Mouse (Mus musculus) cerebellum, adult 11 months (tissue): Measurements from ENCODE around the gene Mydgf.

ENCODE experiments used
- DNase-seq: peaks from one replicate; pipeline ENCODE4 v3.0.0; 2022

The Mydgf gene

DNA sequence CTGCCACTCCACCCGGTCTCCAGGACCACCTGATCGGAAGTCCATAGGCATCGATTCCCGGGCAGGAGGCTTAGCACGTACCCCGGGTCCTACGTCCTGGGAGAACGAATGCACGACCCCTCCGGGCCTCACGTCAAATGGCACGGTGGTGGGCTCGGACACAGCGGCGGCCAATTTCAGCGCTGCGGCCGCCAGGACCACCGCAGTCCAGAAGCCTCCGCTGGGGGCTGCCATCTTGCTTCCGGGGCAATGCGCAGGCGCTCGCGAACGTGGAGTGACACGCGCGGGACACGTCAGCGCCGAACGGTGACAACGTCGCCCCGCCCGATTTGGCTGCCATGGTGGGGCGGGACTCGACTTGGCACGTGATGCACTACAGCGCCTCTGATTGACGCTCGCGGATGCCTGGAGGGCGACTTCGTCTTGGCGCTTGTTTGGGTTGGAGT, at the start of gene Mydgf:
Mydgf (minus strand) TSS at position 263 of the 446 bp plus-strand sequence.
- DNase-seq: peak; percentile 92

DNA sequence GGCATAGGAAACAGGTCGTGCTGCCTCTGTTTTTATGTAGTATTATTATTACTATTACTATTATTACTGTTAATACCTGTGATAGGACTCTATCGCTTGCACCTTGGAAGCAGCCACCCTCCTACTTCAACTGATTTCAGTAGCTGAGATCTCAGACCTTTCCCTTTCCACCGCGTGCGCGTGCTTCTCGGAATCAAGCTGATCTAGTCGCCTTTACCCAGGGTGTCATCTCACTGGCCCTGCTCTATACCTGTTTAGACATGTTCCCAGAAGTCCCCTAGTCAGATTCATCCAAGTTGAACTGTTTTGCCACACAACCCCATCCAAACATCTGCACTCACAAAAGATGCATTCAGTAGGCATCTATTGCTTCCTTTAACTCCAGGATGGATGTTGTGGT, 49.7 kb upstream of the Mydgf start:
- DNase-seq: peak; percentile 34

DNA sequence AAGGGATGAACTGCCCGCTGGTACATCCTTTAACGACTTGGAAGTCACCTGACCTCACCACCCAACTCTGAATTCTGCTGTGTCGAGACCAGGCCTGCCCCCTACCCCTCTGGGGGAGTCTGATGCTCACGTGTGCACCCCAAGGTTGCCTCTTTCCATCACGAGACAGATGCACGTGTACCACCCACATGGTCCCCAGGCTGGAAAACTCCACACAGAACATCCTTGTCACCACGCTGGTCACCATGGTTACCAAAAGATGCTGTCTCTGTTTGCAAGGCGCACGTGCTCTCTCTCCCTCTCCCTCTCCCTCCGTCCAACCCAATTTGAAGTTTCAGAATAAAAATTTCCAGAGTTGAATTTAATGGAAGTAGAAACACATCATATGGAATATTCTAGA, 46.2 kb upstream of the Mydgf start:
- DNase-seq: no peak

DNA sequence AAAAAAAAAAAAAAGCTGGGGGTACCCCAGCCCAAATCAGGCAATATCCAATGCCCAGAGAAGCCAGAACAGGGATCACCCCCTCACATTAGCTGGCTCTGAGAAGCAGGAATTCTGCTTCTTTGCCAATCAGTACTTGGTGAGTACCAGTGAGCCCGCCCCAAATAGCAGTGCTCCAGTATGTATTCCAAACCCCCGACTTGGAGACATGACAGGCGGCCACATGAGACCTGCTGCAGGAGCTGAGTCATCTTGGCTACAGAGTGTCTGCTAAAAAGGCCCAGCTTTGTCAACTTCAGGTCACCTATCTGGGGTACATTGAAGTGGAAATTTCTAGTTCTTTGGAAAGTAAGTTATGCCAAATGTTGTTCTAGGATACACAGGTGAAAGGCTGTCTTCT, 42.8 kb upstream of the Mydgf start:
- no peak for DNase-seq

DNA sequence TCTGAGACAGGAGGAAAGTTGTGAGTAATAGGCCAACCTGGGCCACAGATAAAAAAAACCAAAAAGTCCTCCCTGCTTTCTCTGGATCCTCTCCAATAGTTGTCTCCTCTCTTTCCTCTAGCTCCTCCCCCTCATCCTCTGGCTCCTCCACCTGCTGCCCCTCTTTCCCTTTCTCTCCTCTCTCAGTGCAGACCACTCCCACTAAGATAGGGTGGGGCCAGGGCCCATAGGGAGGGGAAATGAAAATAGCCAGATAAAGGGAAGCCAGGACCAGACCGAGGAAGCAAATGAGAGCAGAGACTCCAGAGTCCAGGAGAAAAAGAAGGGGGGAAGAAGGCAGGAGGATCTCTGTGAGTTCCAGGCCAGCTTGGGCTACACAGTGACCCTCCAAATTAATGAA, 41.2 kb upstream of the Mydgf start:
- no peak for DNase-seq

DNA sequence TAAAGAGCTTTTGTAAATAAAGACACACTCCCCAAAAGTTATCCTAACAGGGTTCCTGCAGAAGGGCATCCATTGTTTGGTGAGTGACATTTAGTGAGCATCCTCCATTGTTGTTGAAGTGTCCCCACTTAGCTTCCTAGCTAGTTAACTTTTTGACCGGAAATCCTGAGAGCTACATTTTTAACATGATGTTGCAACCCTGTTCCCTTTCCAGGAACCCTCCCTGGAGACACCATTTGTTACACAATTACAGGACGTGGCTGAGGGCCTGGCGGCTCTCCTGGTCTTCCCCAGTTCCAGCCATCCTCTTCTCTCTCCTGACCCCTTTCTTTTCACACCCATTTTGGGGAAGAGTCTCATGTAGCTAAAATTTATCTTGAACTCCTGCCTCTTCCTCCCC, 36.1 kb upstream of the Mydgf start:
- no peak for DNase-seq

DNA sequence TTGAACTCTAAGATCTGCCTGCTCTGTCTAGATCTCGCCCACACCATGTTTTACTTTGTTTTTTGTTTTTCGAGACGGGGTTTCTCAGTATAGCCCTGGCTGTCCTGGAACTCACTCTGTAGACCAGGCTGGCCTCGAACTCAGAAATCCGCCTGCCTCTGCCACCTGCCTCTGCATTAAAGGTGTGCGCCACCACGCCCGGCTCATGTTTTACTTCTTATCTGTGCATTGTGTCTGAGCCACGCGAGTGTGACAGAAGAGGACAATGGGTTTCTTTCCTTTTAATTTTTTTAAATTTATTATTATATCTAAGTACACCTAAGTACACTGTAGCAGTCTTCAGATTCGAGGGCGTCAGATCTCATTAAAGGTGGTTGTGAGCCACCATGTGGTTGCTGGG, 35.5 kb upstream of the Mydgf start:
- no peak for DNase-seq

DNA sequence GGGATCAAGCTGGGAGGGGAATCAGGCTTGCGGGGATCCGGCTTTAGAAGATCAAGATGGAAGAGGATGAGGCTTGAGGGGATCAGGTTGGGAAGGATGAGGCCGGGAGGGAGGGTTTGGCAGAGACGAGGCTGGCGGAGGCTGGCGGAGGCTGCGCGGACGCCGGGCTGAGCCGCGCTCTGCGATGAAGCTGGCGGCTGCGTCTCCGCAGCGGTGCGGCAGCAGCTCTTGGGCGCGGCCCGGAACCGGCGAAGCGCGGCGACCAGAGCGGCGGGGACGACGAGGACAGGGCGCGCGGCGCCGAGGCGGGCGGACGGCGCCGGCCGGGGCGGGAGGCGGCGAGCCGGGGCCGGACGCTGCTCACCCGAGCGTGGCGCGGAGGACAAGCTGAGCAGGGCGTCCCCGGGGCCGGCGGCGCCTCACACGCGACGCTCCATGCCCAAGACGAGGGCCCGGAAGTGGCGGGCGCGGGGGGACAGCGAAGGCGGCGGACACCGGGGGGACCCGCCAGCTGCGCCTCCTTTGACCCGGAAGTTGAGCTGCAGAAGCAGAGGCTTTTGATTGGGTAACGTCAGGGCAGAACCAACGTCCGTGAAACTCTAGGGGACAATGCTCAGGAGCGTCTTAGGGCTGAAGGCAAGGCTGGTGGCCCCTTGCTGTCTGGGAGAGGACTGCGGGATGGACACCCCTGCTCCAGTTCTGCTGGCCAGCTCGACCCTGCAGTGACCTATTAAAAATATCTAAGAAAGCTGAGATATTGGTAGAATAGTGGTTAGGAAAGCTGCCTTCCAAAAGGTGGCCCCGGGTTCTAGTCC, 34.9 kb upstream of the Mydgf start, which contains the start of gene Dpp9:
Dpp9 (minus strand) TSS at position 529 of the 815 bp plus-strand sequence.
- peak; percentile 90 for DNase-seq

DNA sequence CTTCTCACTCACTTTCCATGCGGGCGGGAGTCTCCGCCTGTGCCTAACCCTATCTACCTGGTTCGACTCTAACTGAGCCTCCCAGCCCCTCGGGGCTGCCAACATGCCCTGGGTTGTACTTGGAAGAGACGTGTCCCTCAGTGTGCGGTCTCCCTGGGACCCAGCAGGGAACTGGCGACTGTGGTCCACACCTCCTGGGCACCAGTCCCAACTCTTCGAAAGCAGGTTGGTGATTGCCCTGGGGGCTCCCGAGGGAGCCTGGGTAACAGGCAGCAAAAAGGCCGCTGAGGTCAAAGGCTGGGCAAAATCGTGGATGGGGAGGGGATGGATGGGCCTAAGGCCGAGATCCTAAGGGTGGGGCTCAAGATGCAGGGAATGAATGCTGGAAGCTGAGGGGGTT, 34.0 kb upstream of the Mydgf start:
- DNase-seq: peak; percentile 45

DNA sequence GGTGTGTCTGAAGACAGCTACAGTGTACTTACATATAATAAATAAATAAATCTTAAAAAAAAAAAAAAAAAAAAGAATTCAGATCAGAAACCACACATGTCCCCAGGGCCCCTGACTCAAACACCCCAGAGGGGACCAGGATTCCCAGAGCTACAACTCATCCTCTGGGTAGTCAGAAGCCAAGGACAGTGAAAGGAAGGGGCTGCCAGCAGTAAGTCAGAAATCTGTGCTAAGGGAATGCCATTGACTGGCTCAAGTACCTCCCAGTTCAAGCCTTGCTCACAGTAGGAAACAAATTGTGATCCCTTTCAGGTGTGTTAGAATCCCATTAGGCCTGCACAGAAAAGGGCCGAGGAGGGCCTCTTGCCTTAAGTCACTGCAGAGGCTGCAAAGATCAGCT, 30.5 kb upstream of the Mydgf start:
- no peak for DNase-seq

DNA sequence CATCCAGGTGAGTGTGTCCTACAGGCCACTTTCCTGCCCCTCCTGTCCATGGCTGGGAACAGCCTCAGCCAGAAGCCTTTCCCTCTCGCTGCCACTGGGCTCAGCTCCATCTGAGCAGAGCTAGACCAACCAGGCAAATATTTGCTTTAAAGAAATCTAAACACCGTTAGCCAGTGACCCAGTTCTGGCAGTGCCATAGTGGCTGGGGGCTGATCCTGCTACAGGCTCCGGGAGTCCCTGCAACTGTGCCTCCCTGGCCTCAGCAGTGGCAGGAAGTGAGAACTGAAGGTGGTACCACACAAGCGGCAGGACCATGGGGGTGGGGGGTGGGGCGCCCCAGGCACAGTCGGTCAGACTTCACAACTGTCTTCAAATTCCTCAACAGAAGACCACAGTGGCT, 29.0 kb upstream of the Mydgf start:
- DNase-seq: no peak

DNA sequence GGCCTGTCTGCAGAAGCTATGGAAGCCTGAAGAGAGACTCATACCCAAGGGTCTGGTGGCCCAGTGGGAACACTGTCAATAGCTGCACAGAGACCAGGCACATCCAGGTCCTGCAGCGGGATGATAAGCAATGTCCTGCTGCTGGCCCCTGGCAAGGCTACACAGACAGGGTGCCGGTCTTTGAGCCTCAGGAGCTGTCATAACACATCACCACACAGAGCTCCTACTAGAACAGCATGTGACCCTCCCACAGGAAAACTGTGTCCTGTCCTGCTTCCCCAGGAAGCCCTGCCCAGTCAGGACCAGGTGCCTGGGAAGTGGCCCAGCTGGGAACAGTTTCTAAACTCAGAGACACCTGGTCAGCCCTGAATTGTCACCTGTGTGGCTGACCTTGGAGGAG, 27.4 kb upstream of the Mydgf start:
- DNase-seq: no peak

DNA sequence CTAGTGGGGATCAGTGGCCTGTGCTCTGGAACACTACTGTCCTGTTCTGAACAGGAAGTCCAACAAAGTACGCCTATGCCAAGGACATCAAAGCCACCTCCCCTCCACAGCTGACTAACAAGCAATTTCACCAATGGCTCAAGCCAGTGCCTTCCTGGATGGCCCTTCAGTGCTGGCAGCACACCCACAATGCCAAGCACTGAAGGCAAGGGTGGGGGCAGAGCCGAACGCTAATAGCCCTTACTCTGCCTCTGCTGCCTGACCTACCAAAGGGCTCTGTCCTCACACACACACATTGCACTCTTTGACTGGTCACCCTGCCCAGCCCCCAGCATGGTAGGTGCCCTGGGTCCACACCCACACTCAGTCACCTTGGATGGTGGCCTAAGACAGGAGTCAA, 25.1 kb upstream of the Mydgf start:
- DNase-seq: no peak

DNA sequence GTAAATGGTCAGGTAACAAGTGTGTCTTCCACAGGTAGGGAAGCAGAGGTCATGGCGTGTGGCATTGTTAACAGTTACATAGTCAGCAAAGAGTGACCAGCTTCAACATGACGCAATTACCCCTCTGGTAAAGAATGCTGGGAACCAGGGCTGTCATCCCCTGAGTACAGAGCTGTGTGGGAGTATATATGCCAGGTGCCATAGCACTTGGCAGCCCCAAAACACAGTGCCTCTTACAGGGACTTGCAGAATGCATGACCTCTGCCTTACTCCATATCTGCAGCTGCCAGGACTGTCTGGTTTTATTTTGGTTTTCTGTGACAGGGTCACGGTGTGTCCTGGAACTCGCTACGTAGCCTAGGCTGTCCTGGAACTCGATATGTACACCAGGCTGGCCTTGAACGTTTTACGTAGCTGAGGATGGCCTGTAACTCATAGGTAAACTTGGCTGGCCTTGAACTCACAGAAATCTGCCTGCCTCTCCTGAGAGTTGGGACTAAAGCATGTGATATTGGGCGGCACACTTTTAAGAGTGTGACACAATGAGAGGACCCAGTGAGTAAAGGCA, 24.3 kb upstream of the Mydgf start:
- DNase-seq: no peak

DNA sequence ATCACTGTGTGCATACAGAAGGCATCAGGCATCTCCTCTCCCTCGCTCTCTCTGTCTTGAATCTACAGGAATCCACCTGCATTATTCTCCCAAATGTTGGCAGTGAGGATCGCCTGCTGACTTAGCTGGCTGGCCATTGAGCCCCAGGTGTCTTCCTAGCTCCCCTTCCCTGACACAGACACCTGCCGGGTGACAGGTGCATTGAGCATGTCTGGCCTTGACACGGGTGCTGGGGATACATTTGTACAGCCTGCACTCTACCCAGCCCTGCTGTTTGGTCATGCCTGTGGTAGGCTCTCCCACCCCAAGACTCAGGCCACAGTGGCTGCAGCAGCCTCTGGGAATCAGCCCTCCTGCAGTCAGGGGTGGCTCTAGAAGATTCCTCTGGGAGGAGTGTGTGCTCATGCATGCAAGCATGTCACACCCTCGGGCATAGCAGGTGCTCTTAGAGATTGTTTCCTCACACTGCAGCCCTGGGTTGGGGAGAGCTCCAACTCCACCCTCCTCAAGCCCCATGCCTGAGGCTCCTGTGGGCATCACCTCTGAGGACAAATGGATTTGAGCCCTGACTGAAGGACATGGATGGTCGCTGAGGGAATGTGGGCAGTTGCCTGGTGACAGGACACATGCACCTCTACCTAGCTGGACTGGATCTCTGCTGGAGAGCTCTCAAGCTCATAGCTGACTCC, 23.4 kb upstream of the Mydgf start:
- no peak for DNase-seq

DNA sequence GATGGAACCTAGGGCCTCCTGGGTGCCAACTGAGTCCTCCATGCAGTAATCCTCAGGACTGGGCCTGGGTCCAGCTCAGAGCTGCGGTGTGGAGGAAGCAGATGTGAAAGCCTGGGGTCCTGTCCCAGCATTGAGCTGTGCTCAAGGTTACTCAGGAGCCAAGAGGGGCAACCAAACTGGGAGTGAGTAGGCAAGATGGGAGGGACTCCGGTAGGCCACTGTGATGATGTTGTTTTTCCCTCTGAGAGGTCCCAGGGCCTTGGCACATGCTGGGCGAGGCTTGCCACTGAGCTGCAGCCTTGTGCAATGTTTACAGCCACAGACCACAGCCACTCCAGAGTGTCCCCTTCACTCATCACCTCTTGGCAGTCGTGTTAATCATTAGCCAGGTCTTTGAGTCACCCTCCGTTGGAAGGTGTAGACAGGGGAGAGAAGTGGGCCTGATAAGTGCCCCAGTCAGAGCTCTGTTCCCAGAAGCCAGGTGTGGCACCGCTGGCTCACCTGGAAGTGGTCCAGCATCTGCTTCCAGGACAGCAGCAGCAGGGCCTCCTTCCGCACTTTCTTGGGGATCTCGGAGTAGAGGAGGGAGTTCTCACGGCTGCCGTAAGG, 22.7 kb upstream of the Mydgf start:
- DNase-seq: no peak

DNA sequence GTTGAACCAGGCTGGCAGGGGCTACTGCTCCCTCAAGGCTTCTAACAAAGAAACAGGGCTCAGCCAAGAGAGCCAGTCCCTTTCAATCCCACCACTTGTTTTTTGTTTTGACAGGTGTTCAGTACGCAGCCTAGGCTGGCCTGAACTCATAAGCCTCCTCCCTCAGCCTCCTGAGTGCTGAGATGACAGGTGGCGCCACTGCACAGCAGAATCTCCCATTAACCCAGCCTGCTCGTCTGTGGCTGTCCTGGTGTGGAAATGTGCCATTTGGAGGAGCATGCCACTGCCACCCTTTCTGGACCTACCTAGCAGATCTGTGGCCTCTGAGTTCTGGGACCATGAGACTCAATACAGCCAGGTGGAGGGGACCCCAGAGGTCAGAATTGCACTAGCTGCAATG, 20.0 kb upstream of the Mydgf start:
- no peak for DNase-seq

DNA sequence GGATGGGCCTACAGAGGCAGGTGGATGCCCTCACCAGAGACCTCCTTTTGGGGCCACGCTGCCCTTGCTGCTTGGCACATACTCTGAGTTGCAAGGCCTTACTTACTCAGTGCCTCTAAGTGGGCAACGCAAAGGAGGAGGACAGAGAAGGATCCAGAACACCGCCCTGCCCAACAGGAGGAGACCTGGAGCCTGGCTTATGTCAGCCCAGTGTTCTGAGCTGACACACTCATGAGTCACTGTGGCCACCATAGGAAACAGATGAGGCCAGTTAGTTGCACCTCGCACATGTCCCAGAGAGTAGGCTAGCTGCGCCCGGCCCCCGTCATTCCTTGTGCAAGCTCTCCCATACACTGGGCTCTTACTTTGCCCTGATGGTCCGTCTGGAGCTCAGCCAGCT, 18.8 kb upstream of the Mydgf start:
- DNase-seq: no peak

DNA sequence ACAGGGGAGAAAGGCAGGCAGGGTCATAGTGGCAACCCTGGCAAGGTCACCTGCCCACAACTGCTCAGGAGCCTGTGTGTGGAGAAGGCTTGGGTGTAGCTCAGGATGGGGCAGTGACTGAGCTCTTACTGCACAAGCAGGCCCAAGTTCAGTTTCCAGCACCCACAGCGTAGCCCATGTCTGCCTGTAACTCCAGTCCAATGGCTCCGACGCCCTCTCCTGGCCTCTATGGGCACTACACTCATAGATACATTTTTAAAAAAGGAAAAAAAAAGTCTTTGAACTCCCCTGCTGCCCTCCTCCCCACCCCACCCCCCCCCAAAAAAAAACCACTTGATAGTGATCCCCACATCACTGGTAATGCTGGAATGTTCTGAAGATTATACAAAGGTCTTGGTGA, 17.9 kb upstream of the Mydgf start:
- no peak for DNase-seq

DNA sequence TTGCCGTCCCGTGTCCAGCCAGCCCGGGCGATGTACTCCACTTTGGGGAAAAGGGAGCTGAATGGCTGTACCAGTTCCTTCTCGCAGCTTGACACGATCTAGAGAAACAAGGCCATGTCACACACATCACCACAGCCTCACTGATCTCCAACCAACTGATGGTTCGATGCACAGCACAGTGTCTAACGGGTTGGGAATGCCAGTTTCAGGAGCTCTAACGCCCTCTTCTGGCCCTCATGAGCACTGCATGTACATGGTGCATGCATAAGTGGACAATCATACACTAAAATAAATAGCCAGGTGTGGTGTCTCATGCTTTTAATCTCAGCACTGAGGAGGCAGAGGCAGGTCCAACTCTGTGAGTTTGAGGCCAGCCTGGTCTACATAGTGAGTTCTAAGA, 16.9 kb upstream of the Mydgf start:
- no peak for DNase-seq

DNA sequence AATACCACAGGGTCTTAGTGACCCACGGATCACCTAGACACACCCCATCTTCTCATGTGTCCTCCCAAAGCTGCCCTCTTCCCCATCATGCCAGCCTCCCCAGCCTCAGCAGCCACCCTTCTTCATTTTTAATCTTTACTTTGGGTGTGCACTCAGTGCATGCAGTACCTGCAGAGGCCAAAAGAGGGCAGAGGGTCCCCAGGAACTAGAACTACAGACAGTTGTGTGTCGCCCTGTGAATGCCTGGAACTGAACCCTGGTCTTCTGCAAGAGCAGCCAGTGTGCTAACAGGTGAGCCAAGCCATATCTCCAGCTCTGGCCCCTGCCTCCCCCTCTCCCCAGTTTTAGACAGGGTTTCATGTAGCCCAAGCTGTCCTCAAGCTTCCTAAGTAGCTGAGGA, 13.1 kb upstream of the Mydgf start:
- DNase-seq: no peak

DNA sequence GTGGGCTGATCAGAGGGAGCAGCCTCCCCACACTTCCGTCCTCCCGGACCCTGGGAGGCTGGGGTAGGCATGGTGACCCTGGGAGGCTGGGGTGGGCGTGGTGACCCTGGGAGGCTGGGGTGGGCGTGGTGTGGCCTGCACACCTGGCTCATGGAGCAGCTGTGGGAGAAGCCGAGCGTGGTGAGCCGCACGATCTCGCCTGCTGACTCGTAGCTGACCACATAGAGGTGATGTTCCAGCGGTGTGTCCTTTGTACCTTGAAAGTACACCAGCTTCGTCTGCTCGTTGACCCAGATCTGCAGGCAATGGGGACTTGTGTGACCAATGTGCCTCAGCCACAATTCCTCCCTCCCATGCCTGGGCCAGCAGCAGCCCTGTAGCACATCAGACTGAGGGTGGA, 11.0 kb upstream of the Mydgf start:
- DNase-seq: no peak

DNA sequence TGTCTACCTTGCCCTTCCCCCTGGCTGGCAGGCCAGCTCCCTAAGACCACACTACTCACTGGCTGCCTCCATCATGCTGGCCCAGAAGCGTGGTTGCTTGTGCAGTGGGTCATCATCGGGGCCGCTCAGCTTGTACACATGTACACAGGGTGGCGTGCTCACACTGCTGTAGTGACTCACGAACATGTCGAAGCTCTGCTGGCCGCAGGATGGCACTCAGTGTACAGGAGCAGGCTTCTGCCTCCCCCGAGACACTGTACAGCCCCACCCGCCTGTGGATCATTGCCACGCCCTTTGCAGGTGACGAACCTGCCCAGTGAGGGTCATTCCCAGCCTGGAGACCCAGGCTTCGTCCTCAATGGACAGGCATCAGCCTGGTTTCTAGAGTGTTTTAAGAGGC, 10.6 kb upstream of the Mydgf start:
- no peak for DNase-seq

DNA sequence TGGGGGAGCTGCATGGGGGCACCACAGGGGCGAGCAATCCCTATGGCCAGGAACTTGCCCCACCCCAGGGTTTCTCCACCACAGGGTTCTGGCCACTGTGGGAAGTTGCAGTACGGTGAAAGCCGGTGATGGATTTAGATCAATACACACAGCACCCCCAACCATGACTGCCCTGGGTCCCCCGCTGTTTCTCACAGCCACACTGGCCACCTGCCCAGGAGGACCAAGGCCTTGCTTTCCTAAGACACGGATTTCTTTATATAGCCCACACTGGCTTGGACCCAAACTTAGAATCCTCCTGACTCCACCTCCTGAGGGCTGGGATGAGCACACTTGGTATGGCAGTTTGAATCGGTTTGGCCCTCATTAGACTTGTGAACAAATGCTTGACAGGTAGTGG, 7.5 kb upstream of the Mydgf start:
- no peak for DNase-seq
